Mouse (Mus musculus): ENCODE data around the gene Cmpk1. TPM values are rescaled to one million over a fixed set of nuclear protein-coding genes. Genes with fewer than 3 reads are reported as not detected.

The Cmpk1 gene
- 613 TPM for polyA plus RNA-seq (2014; fragmentation: Illumina TruSeq; extraction: RNeasy Lipid Tissue Mini Kit (QIAGEN cat#74804); ENCODE audit: low read depth, low replicate concordance)

GRCm38 (mm10) chr4:114986591-114987432 lies at the start of gene Cmpk1:
Cmpk1 (minus strand) TSS chr4:114987241.

GRCm38 (mm10) chr4:114999773-115000428 lies 12.9 kb upstream of the Cmpk1 start, which contains the start of gene Stil:
Stil (plus strand) TSS chr4:115000159.

GRCm38 (mm10) chr4:114925917-114926312 lies 61.1 kb downstream of the Cmpk1 start, which contains the start of gene Foxe3:
Foxe3 (minus strand) TSS chr4:114926013.

Other genes with a start within 250 kb of the Cmpk1 start
- gene Gm12830, start 165.5 kb downstream of the Cmpk1 start, polyA plus RNA-seq (2014; fragmentation: Illumina TruSeq; extraction: RNeasy Lipid Tissue Mini Kit (QIAGEN cat#74804); ENCODE audit: low read depth, low replicate concordance): not detected
- gene Foxd2, start 78.4 kb downstream of the Cmpk1 start, polyA plus RNA-seq (2014; fragmentation: Illumina TruSeq; extraction: RNeasy Lipid Tissue Mini Kit (QIAGEN cat#74804); ENCODE audit: low read depth, low replicate concordance): 0.77 TPM
- not detected for gene Foxe3, start 61.2 kb downstream of the Cmpk1 start, polyA plus RNA-seq (2014; fragmentation: Illumina TruSeq; extraction: RNeasy Lipid Tissue Mini Kit (QIAGEN cat#74804); ENCODE audit: low read depth, low replicate concordance)
- 0.53 TPM for gene Stil, start 12.9 kb upstream of the Cmpk1 start, polyA plus RNA-seq (2014; fragmentation: Illumina TruSeq; extraction: RNeasy Lipid Tissue Mini Kit (QIAGEN cat#74804); ENCODE audit: low read depth, low replicate concordance)
- 1.4 TPM for gene Tal1, start 69.2 kb upstream of the Cmpk1 start, polyA plus RNA-seq (2014; fragmentation: Illumina TruSeq; extraction: RNeasy Lipid Tissue Mini Kit (QIAGEN cat#74804); ENCODE audit: low read depth, low replicate concordance)
- 82.1 TPM for gene Pdzk1ip1, start 101.5 kb upstream of the Cmpk1 start, polyA plus RNA-seq (2014; fragmentation: Illumina TruSeq; extraction: RNeasy Lipid Tissue Mini Kit (QIAGEN cat#74804); ENCODE audit: low read depth, low replicate concordance)
- gene Cyp4x1, start 147.0 kb upstream of the Cmpk1 start, polyA plus RNA-seq (2014; fragmentation: Illumina TruSeq; extraction: RNeasy Lipid Tissue Mini Kit (QIAGEN cat#74804); ENCODE audit: low read depth, low replicate concordance): not detected